Mouse (Mus musculus) E14TG2a.4 (cell line): ENCODE results near the gene Foxo6.

ENCODE experiments used
- CTCF ChIP-seq: conservative IDR thresholded peaks from 2 replicates; pipeline ENCODE4 v1.5.1; 2014; ENCODE audit warnings: low read length
- NANOG ChIP-seq: IDR thresholded peaks from 2 replicates; pipeline ENCODE4 v1.6.1; 2014; ENCODE audit warnings: borderline replicate concordance, low read length, mixed read lengths
- POU5F1 ChIP-seq: IDR thresholded peaks from 2 replicates; pipeline ENCODE4 v1.6.1; 2014; ENCODE audit warnings: low read length, borderline replicate concordance

DNA sequence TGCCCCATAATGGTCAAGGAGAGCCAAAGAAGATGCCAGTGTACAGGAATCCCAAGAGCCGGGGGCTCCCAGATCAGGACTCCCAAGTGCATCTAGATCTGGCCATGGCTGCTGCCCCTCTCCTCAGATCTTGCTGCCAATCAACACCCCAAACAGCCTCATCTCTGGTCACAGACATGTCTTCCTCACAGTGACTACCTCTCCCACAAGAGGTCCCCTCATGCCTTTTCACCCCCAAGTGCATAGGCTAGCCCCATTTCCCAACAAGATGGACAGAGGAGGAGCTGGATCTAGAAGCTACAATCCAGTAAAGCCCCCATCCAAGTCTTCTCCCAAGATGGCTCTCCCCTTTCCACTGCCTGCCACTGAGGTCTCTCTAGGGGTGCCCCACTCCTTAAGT, 1.4 kb downstream of the Foxo6 start:
- TF ChIP-seq CTCF (no peak), NANOG (no peak), POU5F1 (no peak)
